Mouse (Mus musculus) neural tube, embryonic 13.5 days (tissue): ENCODE measurements around the gene Usp13. TPM values are rescaled to one million over a fixed set of nuclear protein-coding genes. Genes with fewer than 3 reads are reported as not detected.

Experiments
- ATAC-seq: fragments of 200-750 bp; cut with Nextera tagmentation; 2 replicates; pipeline ENCODE4 v1.8.0; 2017; ENCODE audit warnings: low read depth, mild to moderate bottlenecking, moderate TSS enrichment, moderate library complexity
- H3K27ac ChIP-seq: fragments of 300-500 bp; sonication (generic); replicated peaks from 2 replicates; pipeline ENCODE4 v1.5.1; 2015; ENCODE audit warnings: moderate library complexity, mild to moderate bottlenecking, inconsistent platforms
- H3K27me3 ChIP-seq: fragments of 300-500 bp; sonication (generic); 2 replicates; pipeline ENCODE4 v1.6.1; 2015; ENCODE audit warnings: mild to moderate bottlenecking, inconsistent platforms
- H3K36me3 ChIP-seq: fragments of 300-500 bp; sonication (generic); 2 replicates; pipeline ENCODE4 v1.6.1; 2015; ENCODE audit warnings: mild to moderate bottlenecking, inconsistent platforms
- H3K4me1 ChIP-seq: fragments of 300-500 bp; sonication (generic); replicated peaks from 2 replicates; pipeline ENCODE4 v1.6.1; 2015; ENCODE audit warnings: inconsistent platforms
- H3K4me2 ChIP-seq: fragments of 300-500 bp; sonication (generic); 2 replicates; pipeline ENCODE4 v1.6.1; 2015; ENCODE audit warnings: inconsistent platforms, mild to moderate bottlenecking, moderate library complexity
- H3K4me3 ChIP-seq: fragments of 300-500 bp; sonication (generic); 2 replicates; pipeline ENCODE4 v1.5.1; 2015; ENCODE audit warnings: mild to moderate bottlenecking, inconsistent platforms
- H3K9ac ChIP-seq: fragments of 300-500 bp; sonication (generic); 2 replicates; pipeline ENCODE4 v1.6.1; 2015; ENCODE audit warnings: moderate library complexity, mild to moderate bottlenecking, inconsistent platforms
- H3K9me3 ChIP-seq: fragments of 300-500 bp; sonication (generic); 2 replicates; pipeline ENCODE4 v1.6.1; 2016; ENCODE audit warnings: inconsistent platforms
- WGBS: fragments of 180-500 bp; shearing (Covaris S2); methylation state at CpG from one replicate; pipeline ENCODE4 v1.1.7; 2015; 5-methylcytosine and 5-hydroxymethylcytosine counted together
- polyA plus RNA-seq: library from polyadenylated mRNA; unstranded; fragments of >200 nt; fragmentation: Nextera tagmentation; extraction: Ambion mirVana; gene quantifications from 2 replicates; pipeline ENCODE4 v1.2.1, GENCODE M21; 2015

Gene Usp13
- polyA plus RNA-seq: 8.1 and 14.2 TPM in 2 replicates

DNA sequence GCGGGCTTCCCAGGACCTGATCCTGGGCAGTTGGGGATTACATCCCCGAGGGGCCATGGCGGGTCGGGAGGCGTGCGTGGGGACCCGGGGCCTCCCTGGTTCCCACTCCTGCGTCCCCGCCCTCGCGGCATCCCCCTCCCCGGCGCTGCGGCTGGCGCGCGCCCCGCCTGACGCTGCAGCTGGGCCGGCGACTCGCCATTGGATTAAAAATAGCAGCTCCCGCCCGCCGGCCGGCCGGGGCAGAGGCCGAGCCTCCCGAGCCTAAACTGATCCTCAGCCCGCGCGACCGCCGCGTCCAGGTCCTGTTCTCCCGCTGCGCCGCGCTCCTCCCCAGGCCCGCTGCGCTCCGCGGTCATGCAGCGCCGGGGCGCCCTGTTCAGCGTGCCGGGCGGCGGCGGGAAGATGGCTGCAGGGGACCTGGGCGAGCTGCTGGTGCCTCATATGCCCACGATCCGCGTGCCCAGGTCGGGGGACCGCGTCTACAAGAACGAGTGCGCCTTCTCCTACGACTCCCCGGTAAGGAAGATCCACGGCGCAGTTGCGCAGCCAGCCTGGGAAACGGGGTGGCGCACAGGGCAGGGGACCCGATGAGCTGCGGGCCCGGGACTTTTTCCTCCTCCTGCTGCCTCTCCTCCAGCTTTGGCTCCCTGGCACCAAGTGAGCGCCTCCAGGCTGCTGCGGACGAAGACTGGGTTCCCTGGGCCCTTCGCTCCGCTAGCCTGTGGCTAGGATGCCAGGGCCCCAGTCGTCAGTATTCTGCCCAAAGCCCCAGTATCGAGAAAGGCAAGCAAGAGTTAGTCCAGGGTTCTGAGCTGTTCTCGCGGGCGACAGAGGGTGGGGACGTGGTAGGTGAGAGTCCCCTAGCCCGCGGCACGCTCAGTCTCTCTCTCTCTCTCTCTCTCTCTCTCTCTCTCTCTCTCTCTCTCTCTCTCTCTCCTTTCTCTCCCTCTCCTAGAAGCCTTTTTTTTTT is at the start of gene Usp13:
Usp13 (plus strand) TSS at position 190 of the 970 bp plus-strand sequence.
- peak; percentile 90 for ATAC-seq
- Histone ChIP-seq H3K9me3 (no peaks in the 10 kb centered on the region), H3K4me1 (peaks cover 11% of the 10 kb centered on the region), H3K4me2 (peak within 1 kb of the TSS; percentile 73), H3K36me3 (no peaks in the 10 kb centered on the region), H3K27me3 (no peaks in the 10 kb centered on the region), H3K9ac (peak within 1 kb of the TSS; percentile 89), H3K4me3 (peak within 1 kb of the TSS; percentile 79), H3K27ac (peak within 1 kb of the TSS; percentile 95)
- WGBS: under 1% methylated on average over 84 of the region's 84 CpGs

DNA sequence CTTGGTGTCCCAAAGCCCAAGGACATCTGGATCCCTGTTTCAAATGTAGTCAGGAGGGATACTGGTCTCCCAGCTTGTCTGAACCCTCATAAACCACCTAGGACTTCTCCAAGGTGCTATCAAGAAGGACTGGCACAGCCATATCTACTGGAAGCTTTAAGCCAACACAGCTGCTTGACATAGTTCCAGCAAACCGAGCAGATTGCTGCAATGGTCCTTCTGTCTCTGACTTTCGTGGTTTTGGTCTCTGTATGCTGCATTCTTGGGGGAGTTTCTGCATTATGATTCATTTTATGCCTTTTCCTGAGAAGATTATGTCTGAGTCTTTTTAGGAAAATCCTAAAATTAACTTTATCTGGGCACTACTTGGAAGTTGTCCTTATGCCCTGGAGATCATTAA is 46.6 kb upstream of the Usp13 start:
- WGBS: 77% methylated on average over 2 of the region's 2 CpGs
- no peak overlapping the region for H3K4me3 ChIP-seq
- H3K27ac ChIP-seq: no peak overlapping the region
- no peak overlapping the region for H3K9ac ChIP-seq
- no peak for ATAC-seq
- no peaks in the 10 kb centered on the region for H3K36me3 ChIP-seq
- no peaks in the 10 kb centered on the region for H3K4me1 ChIP-seq
- H3K27me3 ChIP-seq: no peaks in the 10 kb centered on the region
- H3K9me3 ChIP-seq: no peaks in the 10 kb centered on the region
- no peak overlapping the region for H3K4me2 ChIP-seq

DNA sequence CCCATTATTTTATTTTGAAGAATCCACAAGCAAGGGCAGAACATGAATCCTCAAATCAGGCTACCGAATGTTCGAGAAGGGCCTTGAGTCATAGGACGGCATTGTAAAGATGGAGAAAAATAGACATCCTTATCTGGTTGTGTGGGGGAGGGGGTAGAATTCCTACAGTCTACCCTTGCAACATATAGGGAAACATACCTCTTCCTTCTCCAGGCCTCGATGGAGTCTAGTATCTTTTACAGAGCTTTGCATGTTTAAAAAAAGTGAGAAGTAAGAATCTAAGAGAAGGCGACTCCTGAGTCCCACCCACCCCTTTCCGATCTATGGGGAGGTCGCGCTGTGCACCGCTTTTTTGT is 367 bp upstream of the Usp13 start:
- ATAC-seq: peak; percentile 43
- peak overlapping the region; percentile 89 for H3K9ac ChIP-seq
- no peaks in the 10 kb centered on the region for H3K27me3 ChIP-seq
- 6% methylated on average over 9 of the region's 9 CpGs for WGBS
- H3K9me3 ChIP-seq: no peaks in the 10 kb centered on the region
- H3K4me3 ChIP-seq: peak overlapping the region; percentile 79
- peak overlapping the region; percentile 95 for H3K27ac ChIP-seq
- H3K4me2 ChIP-seq: peak overlapping the region; percentile 73
- no peaks in the 10 kb centered on the region for H3K36me3 ChIP-seq
- H3K4me1 ChIP-seq: peaks cover 11% of the 10 kb centered on the region

- H3K27me3 ChIP-seq: no peaks in the 10 kb centered on the region
- ATAC-seq: peak; percentile 3; the same call in 1 of the 2 replicates
- H3K27ac ChIP-seq: no peak overlapping the region
- peak overlapping the region; percentile 73 for H3K4me2 ChIP-seq
- peak overlapping the region; percentile 79 for H3K4me3 ChIP-seq
- 7% methylated on average over 12 of the region's 12 CpGs for WGBS
- H3K36me3 ChIP-seq: no peaks in the 10 kb centered on the region
- peaks cover 11% of the 10 kb centered on the region for H3K4me1 ChIP-seq
- H3K9ac ChIP-seq: peak overlapping the region; percentile 89
- no peaks in the 10 kb centered on the region for H3K9me3 ChIP-seq
These were observed 1.1 kb downstream of the Usp13 start for GRCm38 (mm10) chr3:32818327-32818900.

DNA sequence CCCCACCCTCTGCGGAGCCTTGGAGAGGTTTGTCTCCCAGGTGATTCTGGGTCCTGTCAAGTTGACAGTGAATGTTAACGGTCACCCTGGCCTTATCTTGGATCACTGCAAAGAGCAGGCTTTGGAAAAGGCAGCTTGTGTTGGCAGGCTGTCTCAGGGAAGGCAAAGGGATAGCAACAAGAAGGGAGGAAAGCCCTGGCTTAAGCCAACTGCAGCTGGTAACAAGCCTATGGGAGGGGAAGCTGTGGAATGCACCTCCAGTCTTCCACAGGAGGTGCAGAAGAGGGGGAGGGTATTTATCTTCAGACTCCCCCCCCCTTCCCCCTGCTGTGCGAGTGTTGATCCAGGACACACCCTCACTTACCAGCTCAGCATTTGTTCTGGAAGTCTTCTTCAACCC is 5.3 kb downstream of the Usp13 start:
- no peaks in the 10 kb centered on the region for H3K9me3 ChIP-seq
- no peaks in the 10 kb centered on the region for H3K36me3 ChIP-seq
- H3K9ac ChIP-seq: no peak overlapping the region
- H3K27me3 ChIP-seq: no peaks in the 10 kb centered on the region
- H3K4me1 ChIP-seq: peaks cover 11% of the 10 kb centered on the region
- no peak overlapping the region for H3K4me2 ChIP-seq
- WGBS: 59% methylated on average over 3 of the region's 3 CpGs
- no peak overlapping the region for H3K4me3 ChIP-seq
- ATAC-seq: no peak
- H3K27ac ChIP-seq: no peak overlapping the region

GRCm38 (mm10) chr3:32824923-32825322 is 7.6 kb downstream of the Usp13 start:
- ATAC-seq: no peak

GRCm38 (mm10) chr3:32825964-32826479 is 8.7 kb downstream of the Usp13 start:
- no peak overlapping the region for H3K27ac ChIP-seq
- ATAC-seq: no peak
- H3K4me2 ChIP-seq: no peak overlapping the region
- H3K9ac ChIP-seq: no peak overlapping the region
- WGBS: 78% methylated on average over 3 of the region's 3 CpGs
- H3K9me3 ChIP-seq: no peaks in the 10 kb centered on the region
- no peaks in the 10 kb centered on the region for H3K27me3 ChIP-seq
- H3K4me3 ChIP-seq: no peak overlapping the region
- no peaks in the 10 kb centered on the region; the same call in 1 of the 2 replicates for H3K4me1 ChIP-seq
- no peaks in the 10 kb centered on the region for H3K36me3 ChIP-seq

More at GRCm38 (mm10) chr3:32824923-32825322, 7.6 kb downstream of the Usp13 start:
- no peaks in the 10 kb centered on the region for H3K27me3 ChIP-seq
- no peak overlapping the region for H3K4me2 ChIP-seq
- H3K9ac ChIP-seq: no peak overlapping the region
- H3K27ac ChIP-seq: no peak overlapping the region
- no peaks in the 10 kb centered on the region for H3K9me3 ChIP-seq
- H3K4me3 ChIP-seq: no peak overlapping the region
- 89% methylated on average over 5 of the region's 5 CpGs for WGBS
- H3K36me3 ChIP-seq: no peaks in the 10 kb centered on the region
- no peaks in the 10 kb centered on the region; the same call in 1 of the 2 replicates for H3K4me1 ChIP-seq

DNA sequence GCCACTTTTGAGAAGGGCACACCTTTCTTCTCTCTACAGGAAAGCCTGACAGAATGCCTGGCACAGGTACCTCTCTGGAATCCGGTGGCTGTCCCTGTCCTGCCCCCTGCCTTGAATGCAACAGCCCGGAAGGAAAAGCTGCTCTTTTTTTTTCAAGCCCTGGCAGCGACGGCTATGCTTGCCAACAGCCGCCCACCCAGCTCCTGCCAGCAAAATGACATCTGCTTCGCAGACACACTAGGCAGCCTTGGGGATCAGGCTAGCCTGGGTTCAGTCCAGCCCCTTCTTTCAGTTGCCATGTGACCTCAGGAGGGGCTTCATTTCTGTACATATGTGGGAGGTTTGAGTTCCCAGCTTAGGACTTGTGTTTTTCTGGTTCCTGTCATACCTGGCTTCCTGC is 9.4 kb downstream of the Usp13 start:
- Histone ChIP-seq H3K4me1 (no peaks in the 10 kb centered on the region; the same call in 1 of the 2 replicates), H3K9me3 (no peaks in the 10 kb centered on the region), H3K4me2 (no peak overlapping the region), H3K9ac (no peak overlapping the region), H3K27ac (no peak overlapping the region), H3K27me3 (no peaks in the 10 kb centered on the region), H3K4me3 (no peak overlapping the region), H3K36me3 (no peaks in the 10 kb centered on the region)
- ATAC-seq: no peak
- 72% methylated on average over 6 of the region's 6 CpGs for WGBS

GRCm38 (mm10) chr3:32833871-32834270 is 16.5 kb downstream of the Usp13 start:
- ATAC-seq: no peak
- 57% methylated on average over 2 of the region's 2 CpGs for WGBS
- no peaks in the 10 kb centered on the region for H3K4me1 ChIP-seq
- no peak overlapping the region for H3K4me3 ChIP-seq
- no peak overlapping the region for H3K9ac ChIP-seq
- H3K9me3 ChIP-seq: no peaks in the 10 kb centered on the region
- no peaks in the 10 kb centered on the region for H3K27me3 ChIP-seq
- H3K36me3 ChIP-seq: peaks cover 5% of the 10 kb centered on the region
- H3K27ac ChIP-seq: no peak overlapping the region
- no peak overlapping the region for H3K4me2 ChIP-seq

DNA sequence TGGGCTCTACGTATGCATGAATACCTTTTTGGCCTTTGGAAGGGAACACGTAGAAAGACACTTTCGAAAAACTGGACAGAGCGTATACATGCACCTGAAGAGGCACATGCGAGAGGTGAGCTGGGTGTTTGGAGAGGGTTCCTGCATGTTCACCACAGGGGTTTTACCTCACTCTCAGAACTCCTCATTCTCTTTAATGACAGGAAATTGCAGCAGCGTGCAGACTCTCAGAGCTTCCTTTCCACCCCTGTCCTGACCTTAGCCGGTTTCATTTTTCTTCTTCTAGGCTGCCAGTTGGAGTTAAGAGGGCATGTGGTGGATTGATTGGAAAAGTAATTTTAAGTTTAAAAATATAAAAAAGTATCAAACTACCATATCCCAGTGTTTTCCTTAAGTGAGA is 20.5 kb downstream of the Usp13 start:
- no peak for ATAC-seq
- WGBS: 87% methylated on average over 7 of the region's 7 CpGs
- no peak overlapping the region for H3K4me3 ChIP-seq

DNA sequence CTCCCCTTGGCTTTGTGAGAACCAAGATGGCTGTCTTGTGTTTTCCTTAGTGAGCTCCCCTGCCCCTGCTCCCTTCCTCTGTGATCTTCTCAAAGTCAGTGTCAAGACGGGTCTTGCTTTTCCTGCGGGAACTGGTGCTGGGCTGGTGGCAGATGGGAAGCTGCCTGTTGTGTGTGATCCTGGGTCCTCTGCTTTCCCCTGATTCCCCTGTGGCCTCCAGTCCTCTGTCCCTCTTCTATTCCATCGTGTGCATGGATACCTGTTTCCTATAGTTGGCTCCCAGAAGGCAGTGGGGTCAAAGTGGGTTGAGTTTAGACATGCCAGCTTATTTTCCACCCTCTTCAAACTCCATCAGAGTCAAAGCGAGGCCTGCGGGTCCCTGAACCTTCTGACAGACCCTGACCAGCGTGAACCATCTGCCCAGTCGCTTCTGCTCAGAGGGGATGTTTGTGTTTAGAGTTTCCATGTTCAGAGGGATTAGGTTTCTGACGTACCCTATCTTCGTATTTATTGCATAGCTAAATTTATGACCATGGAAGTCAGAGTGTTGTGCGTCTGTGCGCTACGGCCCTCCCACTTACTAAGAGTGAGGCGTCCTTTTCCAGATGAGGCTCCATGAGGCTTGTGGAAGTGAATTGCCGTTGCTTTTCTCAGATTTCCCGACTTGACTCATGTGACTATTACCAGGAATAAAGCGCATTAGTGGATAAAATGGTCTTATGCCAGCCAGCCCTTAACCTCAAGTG is 39.2 kb downstream of the Usp13 start:
- WGBS: 80% methylated on average over 16 of the region's 16 CpGs
- Histone ChIP-seq H3K27ac (no peak overlapping the region), H3K9ac (no peak overlapping the region), H3K27me3 (no peaks in the 10 kb centered on the region), H3K4me3 (no peak overlapping the region), H3K4me1 (no peaks in the 10 kb centered on the region), H3K4me2 (no peak overlapping the region), H3K36me3 (no peaks in the 10 kb centered on the region), H3K9me3 (no peaks in the 10 kb centered on the region)
- ATAC-seq: no peak

More for the DNA sequence above, 20.5 kb downstream of the Usp13 start:
- no peaks in the 10 kb centered on the region for H3K4me1 ChIP-seq
- no peak overlapping the region for H3K4me2 ChIP-seq
- H3K36me3 ChIP-seq: peaks cover 13% of the 10 kb centered on the region
- no peaks in the 10 kb centered on the region for H3K27me3 ChIP-seq
- no peaks in the 10 kb centered on the region for H3K9me3 ChIP-seq
- H3K9ac ChIP-seq: no peak overlapping the region
- H3K27ac ChIP-seq: no peak overlapping the region

DNA sequence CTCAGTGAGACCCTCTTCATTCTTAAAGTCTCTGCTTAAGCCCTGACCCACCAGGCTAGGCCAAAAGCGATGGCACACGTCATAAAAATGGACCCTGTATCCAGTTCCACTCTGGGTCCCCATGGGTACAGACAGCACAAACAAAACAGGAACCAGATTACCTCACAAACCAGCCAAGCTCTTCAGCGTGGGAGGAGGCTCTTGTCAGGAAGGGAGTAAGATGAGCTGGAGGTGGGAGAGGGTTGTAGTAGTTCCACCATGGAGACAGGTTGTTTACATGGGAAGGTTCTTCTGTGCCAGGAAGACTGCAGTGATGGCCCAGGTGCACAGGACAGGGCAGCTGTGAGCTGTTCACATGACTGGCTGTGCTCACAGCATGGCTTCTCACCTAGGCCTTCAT is 53.7 kb downstream of the Usp13 start:
- ATAC-seq: no peak
- Histone ChIP-seq H3K27me3 (no peaks in the 10 kb centered on the region), H3K4me2 (no peak overlapping the region), H3K4me1 (no peaks in the 10 kb centered on the region), H3K36me3 (peaks cover 11% of the 10 kb centered on the region), H3K9ac (no peak overlapping the region), H3K27ac (no peak overlapping the region), H3K9me3 (no peaks in the 10 kb centered on the region), H3K4me3 (no peak overlapping the region)
- 91% methylated on average over 3 of the region's 3 CpGs for WGBS
